Mouse (Mus musculus): Measurements from ENCODE around the gene Apob. TPM values are rescaled to one million over a fixed set of nuclear protein-coding genes. Genes with fewer than 3 reads are reported as not detected.

The Apob gene
- total and polyA plus RNA-seq, 3 experiments = not detected

DNA sequence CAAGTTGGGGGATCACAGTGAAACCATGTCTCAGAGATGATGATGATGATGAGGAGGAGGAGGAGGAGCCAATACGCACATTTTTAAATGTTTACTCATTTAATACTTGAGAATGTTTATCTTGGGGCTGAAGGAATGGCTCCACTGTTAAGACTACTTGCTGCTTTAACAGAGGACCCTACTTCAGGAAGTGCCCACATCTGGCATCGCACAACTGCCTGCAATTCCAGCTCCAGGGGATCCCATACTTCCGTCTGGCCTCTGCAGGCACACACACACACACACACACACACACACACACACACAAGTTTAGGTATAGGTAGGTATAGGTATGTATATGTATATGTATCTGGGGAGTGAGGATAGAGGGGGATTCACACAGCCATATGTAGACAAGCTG is 6.6 kb upstream of the Apob start:
- Histone ChIP-seq H3K4me3 (ENCODE audit: control insufficient read depth in 1 of 2, insufficient read depth in 1 of 2, low read depth in 2 of 2, low read length in 2 of 2) (no peak overlapping the region), H3K79me2 (ENCODE audit: control insufficient read depth, insufficient read depth, low read length, poor library complexity) (no peaks in the 10 kb centered on the region), H3K4me1 (ENCODE audit: control insufficient read depth in 1 of 2, insufficient read depth in 2 of 2, low read length in 2 of 2) (no peaks in the 10 kb centered on the region), H3K9ac (ENCODE audit: control insufficient read depth, low read depth, low read length, poor library complexity, severe bottlenecking) (no peak overlapping the region), H3K36me3 (ENCODE audit: control insufficient read depth in 1 of 2, insufficient read depth in 2 of 2, low read length in 2 of 2) (no peaks in the 10 kb centered on the region), H3K27ac (ENCODE audit: control insufficient read depth, low read depth, low read length) (no peak overlapping the region), H3K9me3 (replicated peaks; ENCODE audit: insufficient read depth, low read length) (no peaks in the 10 kb centered on the region), H3K27me3 (ENCODE audit: control insufficient read depth in 1 of 2, insufficient read depth in 2 of 2, low read length in 2 of 2) (peaks cover 0 to 2% of the 10 kb centered on the region in 2 experiments)
- no peak for DNase-seq (ENCODE audit: low read depth, low spot score)
- TF ChIP-seq E2F4 (IDR thresholded peaks at IDR 0.05; ENCODE audit: borderline replicate concordance, low read depth, low read length) (no peak), MAZ (IDR thresholded peaks at IDR 0.05; ENCODE audit: low read depth, low read length) (no peak), CHD1 (IDR thresholded peaks at IDR 0.05; ENCODE audit: low read depth, low read length) (no peak), USF2 (IDR thresholded peaks at IDR 0.05; ENCODE audit: borderline replicate concordance in 1 of 2, insufficient read depth in 1 of 2, low read depth in 1 of 2, low read length in 2 of 2) (no peak), EP300 (IDR thresholded peaks at IDR 0.05; ENCODE audit: low read depth in 1 of 2, low read length in 2 of 2) (no peak), TCF12 (IDR thresholded peaks at IDR 0.05; ENCODE audit: low read depth, low read length) (no peak), USF1 (IDR thresholded peaks at IDR 0.05; ENCODE audit: low read depth, low read length) (no peak), BHLHE40 (IDR thresholded peaks at IDR 0.05; ENCODE audit: borderline replicate concordance, low read depth, low read length) (no peak), GABPA (IDR thresholded peaks at IDR 0.05; ENCODE audit: low read depth, low read length) (no peak)

DNA sequence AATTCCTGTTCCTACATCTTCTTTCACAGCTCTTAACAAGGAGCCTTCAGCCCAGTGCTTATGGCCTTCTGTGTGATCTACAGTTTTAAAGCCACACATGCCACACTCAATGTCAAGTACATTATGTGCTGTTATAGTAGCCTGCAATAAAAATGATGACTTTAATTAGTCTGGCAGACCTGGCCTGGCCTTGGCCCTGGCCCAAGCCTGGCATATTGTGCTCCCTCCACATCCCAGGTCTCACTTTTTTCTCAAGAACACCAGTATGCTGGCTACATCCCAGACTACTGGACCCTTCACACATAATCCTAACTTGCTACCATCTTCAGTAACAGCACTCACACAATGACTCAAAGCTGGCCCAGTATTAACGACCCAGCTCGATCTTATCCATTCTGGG is 5.7 kb upstream of the Apob start:
- no peak overlapping the region for H3K4me3 ChIP-seq (ENCODE audit: control insufficient read depth in 1 of 2, insufficient read depth in 1 of 2, low read depth in 2 of 2, low read length in 2 of 2)
- TF ChIP-seq ELF1 (IDR thresholded peaks at IDR 0.05; ENCODE audit: low read depth, low read length) = no peak
- no peak for TF ChIP-seq POLR2AphosphoS2 (IDR thresholded peaks at IDR 0.05; ENCODE audit: low read length)
- TF ChIP-seq UBTF (IDR thresholded peaks at IDR 0.05; ENCODE audit: borderline replicate concordance, insufficient read depth, low read depth, low read length) = no peak
- TF ChIP-seq TCF12 (IDR thresholded peaks at IDR 0.05; ENCODE audit: low read depth, low read length) = no peak
- TF ChIP-seq NRF1 (IDR thresholded peaks at IDR 0.05; ENCODE audit: insufficient read depth, low read depth, low read length, poor library complexity, severe bottlenecking) = no peak
- TF ChIP-seq GABPA (IDR thresholded peaks at IDR 0.05; ENCODE audit: low read depth, low read length) = no peak
- no peak for TF ChIP-seq ZKSCAN1 (IDR thresholded peaks at IDR 0.05; ENCODE audit: low read depth, low read length)
- TF ChIP-seq CHD1 (IDR thresholded peaks at IDR 0.05; ENCODE audit: low read depth, low read length) = no peak
- TF ChIP-seq MYC (IDR thresholded peaks at IDR 0.05; ENCODE audit: low read depth, low read length) = no peak
- TF ChIP-seq POLR2A (IDR thresholded peaks at IDR 0.05; ENCODE audit: control insufficient read depth in 1 of 2, insufficient read depth in 1 of 2, low read depth in 1 of 2, low read length in 2 of 2, poor library complexity in 1 of 2) = no peak
- TF ChIP-seq EP300 (IDR thresholded peaks at IDR 0.05; ENCODE audit: low read depth in 1 of 2, low read length in 2 of 2) = no peak
- TF ChIP-seq MAZ (IDR thresholded peaks at IDR 0.05; ENCODE audit: low read depth, low read length) = no peak
- no peak for TF ChIP-seq GATA1 (IDR thresholded peaks at IDR 0.05; ENCODE audit: low read depth, low read length)
- TF ChIP-seq E2F4 (IDR thresholded peaks at IDR 0.05; ENCODE audit: borderline replicate concordance, low read depth, low read length) = no peak
- TF ChIP-seq HCFC1 (IDR thresholded peaks at IDR 0.05; ENCODE audit: low read depth, low read length) = no peak
- TF ChIP-seq BHLHE40 (IDR thresholded peaks at IDR 0.05; ENCODE audit: borderline replicate concordance, low read depth, low read length) = no peak
- TF ChIP-seq ZNF384 (IDR thresholded peaks at IDR 0.05; ENCODE audit: low read depth, low read length) = no peak
- no peak for TF ChIP-seq ZC3H11A (IDR thresholded peaks at IDR 0.05; ENCODE audit: low read depth, low read length)
- no peak for TF ChIP-seq SMC3 (IDR thresholded peaks at IDR 0.05; ENCODE audit: low read depth, low read length)
- no peak for TF ChIP-seq USF1 (IDR thresholded peaks at IDR 0.05; ENCODE audit: low read depth, low read length)
- H3K27me3 ChIP-seq (ENCODE audit: control insufficient read depth in 1 of 2, insufficient read depth in 2 of 2, low read length in 2 of 2) = peaks cover 0 to 2% of the 10 kb centered on the region in 2 experiments
- H3K9ac ChIP-seq (ENCODE audit: control insufficient read depth, low read depth, low read length, poor library complexity, severe bottlenecking) = no peak overlapping the region
- H3K36me3 ChIP-seq (ENCODE audit: control insufficient read depth in 1 of 2, insufficient read depth in 2 of 2, low read length in 2 of 2) = no peaks in the 10 kb centered on the region
- no peak overlapping the region for H3K27ac ChIP-seq (ENCODE audit: control insufficient read depth, low read depth, low read length)
- H3K9me3 ChIP-seq (replicated peaks; ENCODE audit: insufficient read depth, low read length) = no peaks in the 10 kb centered on the region
- no peak for DNase-seq (ENCODE audit: low read depth, low spot score)
- H3K4me1 ChIP-seq (ENCODE audit: control insufficient read depth in 1 of 2, insufficient read depth in 2 of 2, low read length in 2 of 2) = no peaks in the 10 kb centered on the region
- no peaks in the 10 kb centered on the region for H3K79me2 ChIP-seq (ENCODE audit: control insufficient read depth, insufficient read depth, low read length, poor library complexity)

Measured in MEL (cell line).